Mouse (Mus musculus) cortical plate, adult 2 months (tissue): Measurements from ENCODE around the gene Helb.

Source experiments
- CTCF ChIP-seq: fragments of 200-500 bp; IDR thresholded peaks from 2 replicates; pipeline ENCODE4 v1.5.1; 2011; ENCODE audit warnings: mild to moderate bottlenecking, control low read depth, low read length; ENCODE audit not compliant: insufficient read depth; ENCODE audit errors: extremely low read depth
- POLR2A ChIP-seq: fragments of 200-500 bp; IDR thresholded peaks from 2 replicates; pipeline ENCODE4 v1.6.1; 2011; ENCODE audit warnings: mild to moderate bottlenecking, low read length, control low read depth; ENCODE audit not compliant: insufficient read depth; ENCODE audit errors: extremely low read depth

GRCm38 (mm10) chr10:120125465-120125857, 12.7 kb upstream of the Helb start:
- no peak for TF ChIP-seq POLR2A
- TF ChIP-seq CTCF: no peak
